Mouse (Mus musculus) inflammation-experienced regulatory T-cells, adult 6 months (primary cell): ENCODE measurements around the gene Avpr1a. TPM values are rescaled to one million over a fixed set of nuclear protein-coding genes. Genes with fewer than 3 reads are reported as not detected.

Source experiments
- ATAC-seq: one replicate; pipeline ENCODE4 v1.8.0; 2017
- polyA plus RNA-seq, 3 experiments: library from polyadenylated mRNA; unstranded; fragments of 100-300 nt; shearing (Covaris generic); gene quantifications; one replicate each; pipeline ENCODE4 v1.2.1; 2017

Avpr1a gene
- polyA plus RNA-seq, result not detected

DNA sequence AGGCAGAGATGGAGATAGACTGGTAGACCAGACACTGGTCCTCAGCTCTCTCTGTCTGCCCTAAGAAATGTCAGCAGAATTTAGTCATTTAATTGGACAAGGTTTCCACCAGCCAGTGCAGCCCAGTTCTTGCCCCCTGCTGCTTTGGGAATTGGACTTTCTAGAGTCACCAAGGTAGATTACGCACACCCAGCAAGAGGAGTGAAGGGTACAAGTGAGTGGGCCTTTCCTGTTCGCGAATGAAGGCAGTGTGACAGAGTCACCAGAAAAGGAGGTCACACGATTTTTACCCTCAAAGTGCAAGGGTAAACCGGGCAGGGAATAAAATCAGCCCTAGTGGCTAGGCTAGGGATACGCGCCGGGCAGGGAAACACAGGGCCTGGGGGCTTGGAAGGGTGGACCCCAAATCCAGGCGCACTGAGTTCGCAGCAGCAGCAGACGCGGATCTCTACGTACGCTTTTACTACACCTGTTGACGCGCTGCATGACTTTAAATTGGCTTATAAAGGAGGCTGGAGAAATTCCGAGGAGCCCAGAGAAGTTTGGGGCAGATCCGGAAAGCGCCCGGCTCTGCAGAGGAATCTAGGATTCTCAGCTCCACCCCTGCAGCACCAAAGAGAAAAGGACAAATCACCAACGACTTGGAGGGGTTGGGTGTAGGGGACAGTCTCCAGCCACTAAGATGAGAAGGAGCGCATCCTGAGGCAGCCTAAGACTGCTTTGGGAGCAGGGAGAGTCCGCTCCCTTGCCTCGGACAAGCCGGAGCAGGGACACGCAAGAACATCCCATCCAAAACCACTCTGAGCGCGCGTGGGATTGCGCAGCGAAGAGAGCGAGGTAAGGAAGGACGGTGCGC, at the start of gene Avpr1a:
TSS of gene Avpr1a (plus strand) at position 639 of the 856 bp plus-strand sequence.
- ATAC-seq, result no peak

GRCm38 (mm10) chr10:122402270-122402669, 46.0 kb upstream of the Avpr1a start:
- no peak for ATAC-seq

GRCm38 (mm10) chr10:122406333-122406732, 42.0 kb upstream of the Avpr1a start:
- ATAC-seq, result no peak

DNA sequence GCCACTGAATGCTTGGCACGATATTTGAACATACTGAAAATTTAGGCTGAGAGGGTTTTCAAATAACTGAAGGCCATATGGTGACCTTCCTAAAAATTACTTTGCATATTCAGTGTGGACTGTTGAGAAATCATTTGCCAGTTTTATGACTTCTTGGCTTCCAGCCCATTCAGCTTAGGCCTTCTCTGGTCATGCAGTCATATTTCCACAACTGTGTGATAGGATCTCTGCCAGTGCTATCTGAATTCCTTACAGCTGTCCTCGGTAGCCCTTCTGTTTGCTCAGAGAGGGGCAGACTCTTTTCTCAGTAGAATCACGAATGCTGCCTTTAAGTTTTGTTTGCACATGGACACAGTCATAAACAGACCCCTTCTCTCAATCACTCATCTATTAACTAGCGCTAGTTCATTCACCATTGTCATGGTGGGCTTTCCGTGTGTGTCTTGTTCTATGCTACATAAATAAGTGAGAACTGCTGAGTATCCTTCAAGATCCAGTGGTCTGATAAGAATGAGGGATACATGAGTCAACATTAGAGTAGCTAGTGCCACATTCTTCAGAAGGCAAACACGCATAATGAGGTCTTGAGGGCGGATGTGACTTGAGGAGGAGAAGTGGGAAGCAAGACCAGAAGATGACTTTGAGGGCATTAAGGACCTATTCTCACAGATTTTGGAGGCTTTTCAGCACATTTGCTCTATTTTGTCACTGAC, 39.4 kb upstream of the Avpr1a start:
- ATAC-seq, result no peak

- no peak for ATAC-seq
Observed at GRCm38 (mm10) chr10:122410791-122411190, 37.5 kb upstream of the Avpr1a start.

DNA sequence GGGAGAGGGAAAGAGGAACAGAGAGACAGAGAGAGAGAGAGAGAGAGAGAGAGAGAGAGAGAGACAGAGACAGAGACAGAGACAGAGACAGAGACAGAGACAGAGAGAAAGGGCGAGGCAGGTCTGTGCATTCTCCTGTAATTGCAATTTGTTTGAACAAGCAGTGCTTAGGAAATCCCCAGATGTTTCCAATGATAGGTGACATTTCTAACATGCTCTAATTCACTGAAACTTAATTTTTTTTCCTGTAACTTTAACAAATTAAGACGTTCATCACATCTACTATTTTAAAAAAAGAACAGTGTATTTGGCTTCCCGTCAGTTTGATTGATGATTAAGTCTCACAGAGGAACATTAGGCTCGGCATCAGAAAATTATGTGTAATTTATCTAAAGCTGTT, 15.6 kb upstream of the Avpr1a start:
- no peak for ATAC-seq

- peak; percentile 69 for ATAC-seq
Observed at GRCm38 (mm10) chr10:122447275-122447674, 1.0 kb upstream of the Avpr1a start.

GRCm38 (mm10) chr10:122448717-122449611, 665 bp downstream of the Avpr1a start:
- peak; percentile 39 for ATAC-seq

DNA sequence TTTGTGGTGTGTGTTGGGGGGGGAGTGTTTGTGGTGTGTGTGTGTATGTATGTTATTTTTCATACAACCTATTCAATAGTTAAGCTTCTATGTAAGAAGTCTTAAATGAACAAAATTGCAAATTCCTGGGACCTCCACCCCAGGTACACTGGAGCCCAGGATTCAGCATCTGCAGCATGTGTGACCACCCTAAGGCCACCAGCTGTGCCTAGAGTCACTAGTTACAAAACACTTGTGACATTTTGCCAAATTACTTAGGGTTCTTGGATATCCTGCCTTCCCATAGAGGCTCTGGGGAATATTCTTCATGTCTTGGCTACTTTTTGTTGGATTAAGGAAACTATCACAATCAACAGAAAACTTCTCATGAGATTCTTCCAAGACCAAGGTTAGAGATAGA, 1.6 kb downstream of the Avpr1a start:
- no peak for ATAC-seq

DNA sequence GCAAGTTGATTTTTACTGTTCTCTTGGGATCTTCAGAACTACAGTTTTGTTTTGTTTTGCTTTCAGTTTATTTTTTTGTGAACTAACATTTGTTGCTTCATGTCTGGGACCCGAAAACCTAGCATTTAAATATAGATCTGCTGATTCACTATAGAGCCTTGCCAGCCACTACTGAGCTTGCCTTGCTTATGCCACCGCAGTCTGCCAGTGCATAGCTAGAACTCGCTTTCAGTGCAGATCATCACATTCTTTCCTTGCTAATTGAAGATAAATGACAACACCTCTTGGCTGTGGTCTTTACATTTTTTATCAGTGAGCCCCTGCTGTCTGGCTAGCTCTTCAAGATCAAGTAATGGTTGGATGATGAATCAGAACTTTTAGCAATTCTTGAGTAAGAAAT, 5.2 kb downstream of the Avpr1a start:
- ATAC-seq, result no peak

DNA sequence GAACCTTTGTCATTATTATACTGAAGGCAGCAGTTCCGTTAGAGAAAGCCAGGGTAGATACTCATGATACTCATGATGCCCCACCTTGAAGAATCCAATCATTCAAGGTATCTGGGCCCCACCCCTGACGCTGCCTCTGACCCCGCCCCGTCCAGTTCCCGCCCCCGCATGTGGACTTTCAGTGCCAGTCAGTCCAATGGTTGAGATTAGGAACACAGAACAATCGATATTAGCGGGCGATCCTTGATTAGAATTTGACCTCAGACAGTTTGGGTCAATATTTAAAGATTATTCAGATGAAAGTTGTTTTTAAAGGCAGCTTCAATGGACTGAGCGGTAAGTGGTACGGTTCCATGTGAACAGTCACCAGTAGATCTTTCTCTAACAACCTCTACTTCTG, 7.5 kb downstream of the Avpr1a start:
- no peak for ATAC-seq

GRCm38 (mm10) chr10:122476846-122477245, 28.5 kb downstream of the Avpr1a start:
- ATAC-seq, result no peak

DNA sequence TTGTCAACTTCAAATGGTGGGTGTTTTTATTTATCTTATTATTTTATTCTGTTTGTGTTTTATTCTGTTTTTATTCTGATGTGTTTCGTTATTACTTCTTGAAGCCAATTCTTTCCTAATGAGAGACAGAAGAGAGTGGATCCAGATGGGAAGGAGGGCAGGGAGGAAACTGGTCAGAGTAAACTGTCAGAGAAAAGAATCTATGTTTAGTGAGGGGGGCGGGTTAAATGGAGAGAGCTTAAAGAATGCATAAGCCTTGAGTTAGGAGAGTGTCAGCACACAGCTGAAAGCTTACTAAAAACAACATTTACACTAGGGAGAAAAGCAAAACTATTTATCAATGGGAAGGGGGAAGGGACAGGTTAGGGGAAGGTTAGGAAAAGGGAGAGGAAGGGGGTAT, 50.3 kb downstream of the Avpr1a start:
- ATAC-seq, result no peak

GRCm38 (mm10) chr10:122499306-122499705, 51.0 kb downstream of the Avpr1a start:
- no peak for ATAC-seq

Other genes with a start within 250 kb of the Avpr1a start
- 10 to 100 TPM; 37.7 to 55.1 (median 44.0) TPM for gene Ppm1h, start 230.3 kb downstream of the Avpr1a start, polyA plus RNA-seq